In the genomic region with DNA sequence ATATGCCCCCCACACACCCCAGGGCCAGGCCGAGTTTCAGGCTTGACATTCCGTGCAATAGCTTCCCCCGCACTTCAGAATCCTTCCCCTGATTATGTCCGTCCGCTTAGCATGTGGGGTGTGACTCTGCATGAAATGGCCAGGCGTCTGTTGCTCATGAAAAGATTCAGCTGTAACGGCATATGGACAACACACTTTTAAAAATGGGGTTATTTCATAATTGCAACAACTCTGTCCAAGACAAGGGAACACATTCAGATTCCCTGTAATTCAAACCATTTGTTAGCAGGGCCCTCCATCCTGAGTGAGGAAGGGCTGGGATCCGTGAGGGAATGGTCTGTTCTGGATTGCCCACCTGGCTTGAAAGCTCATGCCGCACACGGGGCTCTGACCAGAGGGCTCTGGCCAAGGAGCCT, we compare ENCODE assay signal across 16 mouse cellular contexts.
DNase-seq lines count a peak whose midpoint lies in the region; ATAC-seq and TF ChIP-seq lines count a peak whose summit lies in the region.
"Had no signal": no experiment of that assay in that cellular context is flagged by ENCODE, and none has a peak within 500 bp of the region (broad histone marks: within the 10 kb centered on the region; RNA-seq: fewer than 3 reads in every experiment).

No protein-coding gene starts in this region.

- TF ChIP-seq CTCF in lung, adult 2 months (IDR thresholded peaks at IDR 0.05; ENCODE audit: insufficient read depth, low read length): no peak

- no peak for TF ChIP-seq POLR2A in lung, adult 2 months (IDR thresholded peaks at IDR 0.05; ENCODE audit: borderline replicate concordance, extremely low read depth, low read depth, low read length)

- H3K36me3 ChIP-seq in limb, embryonic 10.5 days: no peaks in the 10 kb centered on the region
- H3K36me3 ChIP-seq in forebrain, embryonic 15.5 days: no peaks in the 10 kb centered on the region
- H3K36me3 ChIP-seq: liver, embryonic 13.5 days; neural tube, embryonic 15.5 days had no signal

- H3K4me1 ChIP-seq in lung, adult 2 months (ENCODE audit: control insufficient read depth, insufficient read depth, low read length): no peaks in the 10 kb centered on the region
- peaks cover 16% of the 10 kb centered on the region for H3K4me1 ChIP-seq in limb, embryonic 10.5 days
- H3K4me1 ChIP-seq in forebrain, embryonic 15.5 days: peaks cover 27% of the 10 kb centered on the region
- H3K4me1 ChIP-seq: liver, embryonic 13.5 days had no signal

- no peak overlapping the region for H3K9ac ChIP-seq in forebrain, embryonic 15.5 days (replicated peaks)
- H3K9ac ChIP-seq: hindbrain, embryonic 14.5 days; liver, embryonic 13.5 days; neural tube, embryonic 15.5 days had no signal

- H3K27me3 ChIP-seq in limb, embryonic 10.5 days (ENCODE audit: low read depth, poor library complexity, severe bottlenecking): no peaks in the 10 kb centered on the region
- H3K27me3 ChIP-seq in forebrain, embryonic 15.5 days: no peaks in the 10 kb centered on the region
- H3K27me3 ChIP-seq: liver, embryonic 13.5 days; neural tube, embryonic 15.5 days had no signal

- peak overlapping the region; percentile 43; the same call in 1 of the 2 replicates for H3K27ac ChIP-seq in limb, embryonic 10.5 days
- H3K27ac ChIP-seq in forebrain, embryonic 15.5 days (replicated peaks): no peak overlapping the region; the same call in 1 of the 2 replicates
- H3K27ac ChIP-seq: hindbrain, embryonic 14.5 days; liver, embryonic 13.5 days; neural tube, embryonic 15.5 days had no signal

- 68% methylated on average over 10 of the region's 10 CpGs for WGBS in lung, adult 2 months
- 69% methylated on average over 10 of the region's 10 CpGs for WGBS in limb, embryonic 10.5 days
- 44% methylated on average over 10 of the region's 10 CpGs for WGBS in forebrain, embryonic 15.5 days

- no peaks in the 10 kb centered on the region for H3K9me3 ChIP-seq in limb, embryonic 10.5 days (replicated peaks)
- H3K9me3 ChIP-seq in forebrain, embryonic 15.5 days: no peaks in the 10 kb centered on the region
- H3K9me3 ChIP-seq: liver, embryonic 13.5 days; neural tube, embryonic 15.5 days had no signal

- DNase-seq in lung, adult 18-20 months: peak; percentile 9 to 26
- no peak for DNase-seq in lung, adult 2 months
- DNase-seq in forelimb bud, embryonic 11.5 days (ENCODE audit: low read depth, low spot score): peak; percentile 35
- peak; percentile 31 for DNase-seq in limb, embryonic 10.5 days (ENCODE audit: low spot score)
- DNase-seq in skeletal muscle tissue, adult 2 months (ENCODE audit: low read depth, low spot score): peak; percentile 4
- no peak for DNase-seq in thymus, postnatal 4 days
- DNase-seq: adrenal gland, postnatal 25 days; cerebellum, adult 18-20 months; kidney, adult 2 months; liver, embryonic 13.5 days; right cerebral cortex, postnatal 4 days; thymus, adult 2 months had no signal

- no peak overlapping the region for H3K4me2 ChIP-seq in forebrain, embryonic 15.5 days (replicated peaks)
- H3K4me2 ChIP-seq: hindbrain, embryonic 14.5 days; liver, embryonic 13.5 days; neural tube, embryonic 15.5 days had no signal

- no peak for ATAC-seq in forebrain, embryonic 15.5 days (replicated peaks)
- ATAC-seq: midbrain, embryonic 16.5 days had no signal

- H3K4me3 ChIP-seq in lung, adult 2 months (replicated peaks; ENCODE audit: extremely low read depth, low read depth, low read length): no peak overlapping the region
- no peak overlapping the region for H3K4me3 ChIP-seq in limb, embryonic 10.5 days
- H3K4me3 ChIP-seq in forebrain, embryonic 15.5 days: no peak overlapping the region
- H3K4me3 ChIP-seq: liver, embryonic 13.5 days; neural tube, embryonic 15.5 days had no signal

Comparison
In these comparisons a context has a peak if more than half of its experiments do, and no peak if none do; other contexts are left out.
1. DNase-seq: peak in lung, adult 18-20 months (2 of 2), forelimb bud, embryonic 11.5 days (single experiment), limb, embryonic 10.5 days (single experiment) and skeletal muscle tissue, adult 2 months (single experiment); none in lung, adult 2 months (single experiment) and thymus, postnatal 4 days (single experiment).